Mouse (Mus musculus) CH12.LX (cell line): Measurements from ENCODE around the gene Nt5c.

Experiments used
- CTCF ChIP-seq, 2 experiments: IDR thresholded peaks in 1 of 2; conservative IDR thresholded peaks in 1 of 2; 2 replicates each; pipeline ENCODE4 v1.5.1; 2011 to 2012; ENCODE audit warnings: low read depth in 2 of 2, low read length in 2 of 2, improper control_type of control experiment in 1 of 2, inconsistent platforms in 1 of 2, mild to moderate bottlenecking in 1 of 2, moderate library complexity in 1 of 2
- GABPA ChIP-seq: IDR thresholded peaks from 2 replicates; pipeline ENCODE4 v1.6.1; 2012; ENCODE audit warnings: low read depth, low read length, improper control_type of control experiment, inconsistent platforms; ENCODE audit not compliant: insufficient replicate concordance
- MAX ChIP-seq: IDR thresholded peaks from 2 replicates; pipeline ENCODE4 v1.6.1; 2011; ENCODE audit warnings: low read length, improper control_type of control experiment
- NRF1 ChIP-seq: IDR thresholded peaks from 2 replicates; pipeline ENCODE4 v1.6.1; 2014; ENCODE audit warnings: low read depth, mild to moderate bottlenecking, inconsistent platforms, low read length, improper control_type of control experiment, moderate library complexity
- ZNF384 ChIP-seq: IDR thresholded peaks from 2 replicates; pipeline ENCODE4 v1.6.1; 2012; ENCODE audit warnings: low read depth, low read length, improper control_type of control experiment, inconsistent platforms

- TF ChIP-seq GABPA (no peak), NRF1 (peak; percentile 91), MAX (no peak; the same call in 1 of the 2 replicates), ZNF384 (no peak), CTCF (conservative IDR thresholded peaks at IDR 0.05 in 1 of 2, IDR thresholded peaks at IDR 0.05 in 1 of 2; ENCODE audit: low read depth in 2 of 2, low read length in 2 of 2) (0 out of 4 replicates have a peak, but pooled peaks of 1 of the 2 experiments have one; percentile 4)
Observed at GRCm38 (mm10) chr11:115475025-115475757, 16.5 kb downstream of the Nt5c start, which contains the start of gene Armc7.
